Mouse (Mus musculus): Measurements from ENCODE around the gene Tmem232. TPM values are rescaled to one million over a fixed set of nuclear protein-coding genes. Genes with fewer than 3 reads are reported as not detected.

Tmem232 gene
- polyA plus RNA-seq, 1 experiment = not detected

GRCm38 (mm10) chr17:65419124-65419523, 121.5 kb downstream of the Tmem232 start:
- no peaks in the 10 kb centered on the region for H3K27me3 ChIP-seq (ENCODE audit: control insufficient read depth, insufficient read depth, low read length)
- H3K4me1 ChIP-seq (ENCODE audit: control insufficient read depth, insufficient read depth, insufficient read length) = no peaks in the 10 kb centered on the region
- no peaks in the 10 kb centered on the region for H3K36me3 ChIP-seq (ENCODE audit: control insufficient read depth, insufficient read depth, low read length)
- no peak overlapping the region for H3K27ac ChIP-seq (ENCODE audit: insufficient read depth, low read length)
- no peak for DNase-seq (ENCODE audit: low read depth in 1 of 2, low spot score in 2 of 2)
- no peak overlapping the region for H3K4me3 ChIP-seq (ENCODE audit: extremely low read depth, insufficient read depth, insufficient read length)
- no peak for TF ChIP-seq POLR2A (IDR thresholded peaks at IDR 0.05; ENCODE audit: low read depth, low read length)
- no peak for TF ChIP-seq CTCF (IDR thresholded peaks at IDR 0.05; ENCODE audit: extremely low read depth, insufficient read depth, insufficient read length, insufficient replicate concordance)

DNA sequence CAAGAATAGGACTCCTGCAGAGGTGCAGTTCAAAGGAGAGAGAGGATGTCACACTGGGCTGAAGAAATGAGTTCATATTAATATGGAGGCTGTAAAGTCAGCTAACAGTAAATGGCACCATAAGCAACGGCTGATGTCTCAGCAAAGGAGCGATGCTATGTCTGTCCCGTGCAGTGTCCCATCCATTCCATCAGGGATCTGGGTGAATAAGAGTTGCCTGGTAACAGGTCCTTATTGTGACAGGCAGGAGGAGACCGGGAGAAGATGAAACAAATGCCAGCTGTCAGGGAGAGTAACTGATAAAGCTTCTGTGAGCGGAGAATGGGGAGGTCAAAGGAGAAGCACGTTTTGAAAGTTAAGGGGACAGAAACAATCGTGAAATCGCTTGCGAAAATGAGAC, 135.3 kb downstream of the Tmem232 start:
- no peak overlapping the region for H3K4me3 ChIP-seq (ENCODE audit: extremely low read depth, insufficient read depth, insufficient read length)
- TF ChIP-seq CTCF (IDR thresholded peaks at IDR 0.05; ENCODE audit: extremely low read depth, insufficient read depth, insufficient read length, insufficient replicate concordance) (no peak), POLR2A (IDR thresholded peaks at IDR 0.05; ENCODE audit: low read depth, low read length) (no peak)
- WGBS = 78% methylated on average over 9 of the region's 9 CpGs

GRCm38 (mm10) chr17:65400914-65401313, 139.7 kb downstream of the Tmem232 start:
- H3K4me1 ChIP-seq (ENCODE audit: control insufficient read depth, insufficient read depth, insufficient read length) = no peaks in the 10 kb centered on the region
- DNase-seq (ENCODE audit: low read depth in 1 of 2, low spot score in 2 of 2) = no peak
- no peak overlapping the region for H3K4me3 ChIP-seq (ENCODE audit: extremely low read depth, insufficient read depth, insufficient read length)
- no peaks in the 10 kb centered on the region for H3K36me3 ChIP-seq (ENCODE audit: control insufficient read depth, insufficient read depth, low read length)
- 85% methylated on average over 1 of the region's 1 CpGs for WGBS
- no peaks in the 10 kb centered on the region for H3K27me3 ChIP-seq (ENCODE audit: control insufficient read depth, insufficient read depth, low read length)
- H3K27ac ChIP-seq (ENCODE audit: insufficient read depth, low read length) = no peak overlapping the region
- TF ChIP-seq CTCF (IDR thresholded peaks at IDR 0.05; ENCODE audit: extremely low read depth, insufficient read depth, insufficient read length, insufficient replicate concordance) = no peak
- no peak for TF ChIP-seq POLR2A (IDR thresholded peaks at IDR 0.05; ENCODE audit: low read depth, low read length)

More for the DNA sequence above, 135.3 kb downstream of the Tmem232 start:
- Histone ChIP-seq H3K27ac (ENCODE audit: insufficient read depth, low read length) (no peak overlapping the region), H3K27me3 (ENCODE audit: control insufficient read depth, insufficient read depth, low read length) (no peaks in the 10 kb centered on the region; the same call in 1 of the 2 replicates), H3K36me3 (ENCODE audit: control insufficient read depth, insufficient read depth, low read length) (no peaks in the 10 kb centered on the region), H3K4me1 (ENCODE audit: control insufficient read depth, insufficient read depth, insufficient read length) (no peaks in the 10 kb centered on the region)
- DNase-seq (ENCODE audit: low read depth in 1 of 2, low spot score in 2 of 2) = no peak

GRCm38 (mm10) chr17:65384411-65384962, 156.1 kb downstream of the Tmem232 start:
- DNase-seq (ENCODE audit: low read depth in 1 of 2, low spot score in 2 of 2) = no peak
- Histone ChIP-seq H3K36me3 (ENCODE audit: control insufficient read depth, insufficient read depth, low read length) (no peaks in the 10 kb centered on the region), H3K27ac (ENCODE audit: insufficient read depth, low read length) (no peak overlapping the region), H3K4me1 (ENCODE audit: control insufficient read depth, insufficient read depth, insufficient read length) (no peaks in the 10 kb centered on the region), H3K27me3 (ENCODE audit: control insufficient read depth, insufficient read depth, low read length) (no peaks in the 10 kb centered on the region), H3K4me3 (ENCODE audit: extremely low read depth, insufficient read depth, insufficient read length) (no peak overlapping the region)
- TF ChIP-seq POLR2A (IDR thresholded peaks at IDR 0.05; ENCODE audit: low read depth, low read length) (no peak), CTCF (IDR thresholded peaks at IDR 0.05; ENCODE audit: extremely low read depth, insufficient read depth, insufficient read length, insufficient replicate concordance) (no peak)
- WGBS = 83% methylated on average over 9 of the region's 9 CpGs

DNA sequence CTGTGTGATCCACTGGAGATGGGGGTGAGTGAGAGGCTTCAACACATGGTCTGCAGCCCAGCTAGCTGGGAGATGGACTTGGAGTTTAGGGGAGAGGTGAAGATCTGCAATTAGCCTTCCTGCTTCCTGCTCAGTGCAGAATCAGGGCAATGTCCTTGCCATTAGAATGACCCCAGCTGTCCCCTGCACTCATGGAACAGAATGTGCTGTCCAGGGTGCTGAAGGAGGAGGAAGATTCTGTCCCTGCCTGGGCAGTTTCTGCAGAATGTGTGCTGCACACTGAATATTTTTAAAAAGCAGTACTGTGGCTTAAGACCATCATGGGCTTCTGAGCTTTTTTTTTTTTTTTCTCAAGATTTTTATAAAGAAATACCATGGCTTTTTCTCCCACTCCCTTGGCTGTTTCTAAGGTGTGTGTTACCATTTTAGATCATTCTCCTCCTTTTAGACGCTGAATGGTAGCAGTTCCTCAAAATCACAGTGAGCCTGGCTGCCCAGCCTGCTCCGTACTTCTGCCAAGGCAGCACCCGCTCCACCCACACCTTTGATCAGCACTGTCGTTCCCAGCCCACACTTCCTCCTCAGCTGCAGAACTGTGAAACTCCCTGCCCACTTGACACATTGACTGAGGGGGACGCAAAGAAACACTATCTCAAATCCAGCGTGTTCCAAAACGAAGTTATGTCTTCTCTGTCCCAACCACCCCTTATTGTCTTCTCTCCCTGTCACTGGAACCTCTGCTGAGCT, 170.4 kb downstream of the Tmem232 start:
- no peaks in the 10 kb centered on the region for H3K27me3 ChIP-seq (ENCODE audit: control insufficient read depth, insufficient read depth, low read length)
- TF ChIP-seq CTCF (IDR thresholded peaks at IDR 0.05; ENCODE audit: extremely low read depth, insufficient read depth, insufficient read length, insufficient replicate concordance) (no peak), POLR2A (IDR thresholded peaks at IDR 0.05; ENCODE audit: low read depth, low read length) (no peak)
- no peak overlapping the region for H3K4me3 ChIP-seq (ENCODE audit: extremely low read depth, insufficient read depth, insufficient read length)
- H3K27ac ChIP-seq (ENCODE audit: insufficient read depth, low read length) = no peak overlapping the region
- DNase-seq (ENCODE audit: low read depth in 1 of 2, low spot score in 2 of 2) = no peak
- no peaks in the 10 kb centered on the region for H3K36me3 ChIP-seq (ENCODE audit: control insufficient read depth, insufficient read depth, low read length)
- no peaks in the 10 kb centered on the region for H3K4me1 ChIP-seq (ENCODE audit: control insufficient read depth, insufficient read depth, insufficient read length)
- 12% methylated on average over 7 of the region's 7 CpGs for WGBS

GRCm38 (mm10) chr17:65365535-65366254, 174.9 kb downstream of the Tmem232 start:
- no peak for DNase-seq (ENCODE audit: low read depth in 1 of 2, low spot score in 2 of 2)
- H3K36me3 ChIP-seq (ENCODE audit: control insufficient read depth, insufficient read depth, low read length) = no peaks in the 10 kb centered on the region
- H3K27me3 ChIP-seq (ENCODE audit: control insufficient read depth, insufficient read depth, low read length) = no peaks in the 10 kb centered on the region
- WGBS = 66% methylated on average over 3 of the region's 3 CpGs
- no peak overlapping the region for H3K4me3 ChIP-seq (ENCODE audit: extremely low read depth, insufficient read depth, insufficient read length)
- no peaks in the 10 kb centered on the region for H3K4me1 ChIP-seq (ENCODE audit: control insufficient read depth, insufficient read depth, insufficient read length)
- no peak for TF ChIP-seq POLR2A (IDR thresholded peaks at IDR 0.05; ENCODE audit: low read depth, low read length)
- no peak for TF ChIP-seq CTCF (IDR thresholded peaks at IDR 0.05; ENCODE audit: extremely low read depth, insufficient read depth, insufficient read length, insufficient replicate concordance)
- H3K27ac ChIP-seq (ENCODE audit: insufficient read depth, low read length) = no peak overlapping the region
